Mouse (Mus musculus) hindlimb bud, embryonic 11.5 days (tissue): ENCODE data around the gene Magel2.

Experiments used
- DNase-seq: peaks from one replicate; pipeline ENCODE4 v3.0.0-alpha.2; 2012; ENCODE audit warnings: low read depth, low spot score; ENCODE audit errors: extremely low spot score

Magel2 gene

DNA sequence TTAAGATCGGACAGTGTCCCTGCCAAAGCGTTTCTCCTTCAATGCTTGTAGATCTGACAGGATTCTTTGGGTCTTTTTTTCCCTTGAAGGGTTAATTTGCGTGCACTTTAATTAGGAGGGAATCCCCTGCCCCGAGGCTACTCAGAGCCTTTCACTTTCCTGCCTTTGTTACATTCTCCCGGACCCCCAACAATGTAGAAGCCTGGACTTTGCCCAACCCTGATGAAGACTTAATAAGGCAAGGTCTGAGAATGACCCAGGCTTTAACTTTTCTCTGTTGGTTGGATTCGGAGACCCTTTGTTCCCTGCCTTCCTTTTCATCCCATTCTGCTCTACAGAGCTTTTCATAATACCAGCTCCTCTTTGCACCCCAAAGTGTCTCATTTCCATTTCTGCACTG, 43.8 kb downstream of the Magel2 start:
- DNase-seq, result no peak

DNA sequence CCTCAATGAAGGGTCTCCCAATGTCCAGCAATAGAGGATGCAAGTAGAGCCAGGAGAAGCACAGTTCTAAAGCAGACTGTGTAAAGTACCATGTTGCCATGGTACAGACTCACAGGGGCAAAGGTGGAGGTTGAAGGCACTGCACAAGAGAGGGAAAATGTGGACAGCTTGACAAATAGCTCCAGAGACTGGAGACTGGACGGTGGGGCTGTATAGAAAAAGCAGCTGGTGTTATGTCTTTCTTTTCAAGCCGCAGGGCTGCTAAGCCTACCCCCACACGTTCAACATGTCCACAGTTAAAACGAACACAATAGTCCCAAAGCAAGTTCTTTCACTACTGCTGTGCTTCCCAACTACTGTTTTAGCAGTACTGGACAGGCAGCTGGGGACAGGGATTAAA, 46.4 kb downstream of the Magel2 start:
- no peak for DNase-seq

DNA sequence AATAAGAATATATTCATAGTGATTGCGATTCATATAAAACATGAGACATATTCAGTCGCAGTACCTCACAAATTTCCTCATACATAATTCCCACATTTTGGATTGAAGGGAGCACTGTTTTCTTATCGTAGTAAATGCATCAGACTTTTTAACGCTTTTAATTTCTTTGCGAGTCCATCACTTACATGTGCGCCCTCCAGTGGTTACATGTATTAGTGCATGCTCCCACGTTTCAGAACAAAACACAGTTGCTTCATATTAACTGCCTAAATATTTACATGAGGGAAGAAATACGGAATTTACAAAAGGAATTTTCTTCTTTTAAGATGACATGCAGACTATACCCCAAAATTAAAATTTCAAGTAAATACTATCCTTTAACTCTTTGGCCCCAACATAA, 51.5 kb downstream of the Magel2 start:
- DNase-seq, result no peak
